Mouse (Mus musculus): Measurements from ENCODE around the gene Naxd.
"Not testable (repeated sequence)": the region's sequence is repeated elsewhere in the genome, so short reads cannot be mapped to it uniquely, and the experiment has no call there.

Gene Naxd

GRCm38 (mm10) chr8:11497017-11497990 is at the start of gene Naxd:
Gene Naxd (plus strand): TSS chr8:11497506.
- DNase-seq, result peak; percentile 90

GRCm38 (mm10) chr8:11447910-11448570 is 49.3 kb upstream of the Naxd start:
- no peak for DNase-seq

GRCm38 (mm10) chr8:11450184-11451113 is 46.9 kb upstream of the Naxd start:
- DNase-seq, result peak; percentile 26

GRCm38 (mm10) chr8:11452152-11452551 is 45.2 kb upstream of the Naxd start:
- DNase-seq, result no peak

GRCm38 (mm10) chr8:11452559-11452958 is 44.7 kb upstream of the Naxd start:
- DNase-seq, result no peak

GRCm38 (mm10) chr8:11452974-11453373 is 44.3 kb upstream of the Naxd start:
- DNase-seq, result no peak

GRCm38 (mm10) chr8:11454228-11454627 is 43.1 kb upstream of the Naxd start:
- no peak for DNase-seq

- DNase-seq, result no peak
Measured at GRCm38 (mm10) chr8:11457278-11457677, 40.0 kb upstream of the Naxd start.

DNA sequence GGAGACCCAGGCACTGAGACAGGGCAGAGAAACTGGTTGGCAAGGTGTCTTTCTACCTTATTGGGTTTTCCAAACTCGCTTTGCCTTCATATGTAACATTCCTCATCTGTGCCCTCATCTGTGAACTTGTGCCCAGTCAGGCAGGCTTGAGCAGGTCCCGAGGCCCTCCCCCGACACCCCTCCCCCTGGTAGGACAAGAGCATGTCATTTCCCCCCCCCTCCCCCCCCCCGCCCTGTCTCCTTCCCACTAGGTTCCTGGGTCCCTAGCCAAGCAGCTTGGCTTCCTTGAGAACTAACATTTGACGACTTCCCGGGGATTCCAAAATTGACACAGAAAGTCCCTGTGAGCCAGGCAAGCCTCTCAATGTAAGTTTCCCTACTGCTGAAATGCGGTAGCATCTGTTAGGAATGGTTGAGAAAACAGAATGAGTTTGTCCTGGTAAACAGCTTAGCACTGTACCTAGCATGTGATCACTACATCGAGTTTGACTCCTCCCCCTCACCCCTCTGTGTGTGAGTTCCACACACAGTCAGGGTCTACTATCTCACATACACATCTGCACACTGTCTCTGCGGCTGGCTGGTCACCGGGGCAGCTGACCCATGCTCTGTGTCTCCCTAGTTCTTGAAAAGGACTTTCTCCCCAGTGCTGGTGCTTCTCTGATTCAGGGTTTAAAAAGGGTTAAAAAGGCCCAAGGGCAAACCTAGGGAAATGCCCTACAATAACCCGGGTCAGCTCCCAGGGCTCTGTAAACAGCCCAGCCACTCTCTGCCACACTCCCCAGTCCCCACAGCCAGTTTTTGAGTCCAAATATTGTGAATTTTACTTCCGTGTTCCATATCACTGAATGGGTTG is 39.1 kb upstream of the Naxd start:
- DNase-seq, result no peak

DNA sequence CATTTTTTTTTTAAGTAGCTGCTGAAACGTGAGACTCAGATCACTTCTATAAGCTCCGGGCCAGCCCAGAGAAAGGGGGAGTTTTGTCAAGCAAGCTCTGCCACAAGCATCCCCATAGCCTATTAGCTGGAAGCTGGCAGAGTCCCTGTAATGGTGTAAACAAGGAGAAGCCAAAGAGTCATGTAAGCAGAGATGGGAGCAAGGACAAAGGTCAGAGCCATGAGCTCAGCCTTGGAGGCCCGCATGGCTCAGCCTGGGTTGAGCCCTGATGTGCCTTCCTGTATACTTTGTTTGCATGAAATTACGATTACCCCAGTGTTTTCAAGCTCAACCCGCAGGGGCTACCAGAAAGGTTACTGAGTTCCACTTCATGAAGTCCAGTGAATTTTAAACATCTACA is 38.3 kb upstream of the Naxd start:
- DNase-seq, result no peak

GRCm38 (mm10) chr8:11460934-11461333 is 36.4 kb upstream of the Naxd start:
- DNase-seq, result no peak

GRCm38 (mm10) chr8:11461847-11462246 is 35.5 kb upstream of the Naxd start:
- DNase-seq, result no peak

DNA sequence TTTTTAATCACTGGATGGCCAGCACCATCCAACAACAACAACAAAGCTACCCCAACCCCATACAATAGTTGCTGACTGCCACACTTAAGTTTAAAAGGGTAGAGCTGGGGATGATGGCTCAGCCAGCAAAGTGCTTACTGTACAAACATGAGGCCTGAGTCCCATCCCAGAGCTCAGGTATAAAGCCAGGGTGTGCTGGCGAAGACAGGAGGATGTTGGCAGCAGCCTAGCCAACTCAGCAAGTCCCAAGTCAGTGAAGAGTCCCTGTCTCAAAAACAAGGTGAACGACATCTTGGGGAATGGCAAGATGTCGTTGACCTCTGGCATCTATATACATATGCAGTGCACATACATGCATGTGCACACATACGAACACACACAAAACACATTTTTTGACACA is 34.7 kb upstream of the Naxd start:
- no peak for DNase-seq

- no peak for DNase-seq
Measured at GRCm38 (mm10) chr8:11463541-11463888, 33.8 kb upstream of the Naxd start.

- DNase-seq, result no peak
Measured at GRCm38 (mm10) chr8:11463889-11464706, 33.2 kb upstream of the Naxd start.

- no peak for DNase-seq
Measured at GRCm38 (mm10) chr8:11464707-11464964, 32.7 kb upstream of the Naxd start.

DNA sequence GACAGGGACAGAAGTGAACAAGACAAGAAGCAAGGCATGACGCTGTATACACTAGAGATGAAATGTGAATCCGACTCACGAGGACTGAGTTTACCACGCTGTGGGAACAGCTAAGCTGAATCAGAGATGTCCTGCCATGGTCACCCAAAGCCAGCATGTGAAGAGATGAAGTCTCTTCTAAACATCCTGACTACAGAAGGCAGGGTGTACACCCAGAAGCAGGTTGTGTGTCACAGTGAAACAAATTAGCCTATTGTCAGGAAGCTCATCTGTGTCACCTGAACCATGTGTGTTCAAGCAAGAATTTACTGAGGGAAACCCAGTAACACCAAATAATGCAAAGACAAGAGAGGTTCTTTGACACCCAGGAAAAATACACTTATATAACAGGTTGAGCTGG is 31.7 kb upstream of the Naxd start:
- no peak for DNase-seq

GRCm38 (mm10) chr8:11466528-11466927 is 30.8 kb upstream of the Naxd start:
- DNase-seq, result not testable (repeated sequence)

- DNase-seq, result peak; percentile 72
Measured at GRCm38 (mm10) chr8:11469095-11469494, 28.2 kb upstream of the Naxd start.

- DNase-seq, result no peak
Measured at GRCm38 (mm10) chr8:11470694-11471093, 26.6 kb upstream of the Naxd start.

- no peak for DNase-seq
Measured at GRCm38 (mm10) chr8:11471309-11471708, 26.0 kb upstream of the Naxd start.

Measured in thymus, postnatal 4 days (tissue).